Mouse (Mus musculus) layer of hippocampus, postnatal 10 days (tissue): Measurements from ENCODE around the gene Tmem268. TPM values are rescaled to one million over a fixed set of nuclear protein-coding genes. Genes with fewer than 3 reads are reported as not detected.

Source experiments
- DNase-seq, 2 experiments: peaks; one replicate each; pipeline ENCODE4 v3.0.0; 2021; ENCODE audit warnings: low spot score in 2 of 2
- total RNA-seq, 2 experiments: library from RNA; stranded (reverse); gene quantifications; 2 replicates each; pipeline ENCODE4 v1.2.3; 2021

The Tmem268 gene
- total RNA-seq, 2 experiments from 2014 or later: 6.8 to 7.0 TPM

DNA sequence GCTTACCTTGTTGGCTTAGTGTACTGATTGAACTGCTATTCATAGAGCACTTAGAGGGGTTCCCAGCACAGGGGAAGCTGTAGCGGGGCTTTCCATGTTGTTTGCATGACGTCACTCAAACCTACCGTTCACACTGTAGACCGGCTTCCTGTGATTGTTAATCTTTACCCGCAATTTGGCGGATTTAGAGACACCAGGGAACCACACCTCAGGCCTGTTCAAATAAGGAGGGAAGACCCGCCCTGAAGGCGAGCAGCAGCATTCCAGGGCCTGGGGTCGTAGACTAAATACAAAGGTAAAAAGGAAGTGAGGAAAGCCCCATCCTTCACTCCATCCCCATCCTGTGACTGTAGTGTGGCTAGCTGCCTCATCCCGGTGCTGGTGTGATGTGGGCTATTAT, 36.7 kb downstream of the Tmem268 start:
- DNase-seq: no peak

GRCm38 (mm10) chr4:63596010-63596409, 37.4 kb downstream of the Tmem268 start:
- no peak for DNase-seq

DNA sequence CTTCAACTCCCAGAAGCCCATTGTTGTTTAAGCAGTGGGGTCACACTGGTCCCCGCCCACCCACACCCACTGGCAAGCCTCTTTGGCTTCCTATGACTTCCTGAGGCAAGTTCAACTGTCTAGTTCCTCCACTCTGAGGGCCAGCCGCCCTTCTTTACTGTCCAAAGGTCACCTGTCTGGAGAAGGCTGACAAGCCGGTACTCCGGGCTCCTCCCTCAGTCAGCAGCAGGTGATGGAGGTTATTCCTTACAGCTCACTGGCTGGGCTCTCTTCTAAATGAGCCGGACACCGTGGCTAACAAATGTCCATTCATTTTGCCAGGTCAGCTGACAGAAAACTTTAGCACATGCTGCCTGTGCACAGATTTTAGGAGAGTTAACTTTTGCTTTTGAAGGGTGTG, 42.2 kb downstream of the Tmem268 start:
- no peak for DNase-seq

DNA sequence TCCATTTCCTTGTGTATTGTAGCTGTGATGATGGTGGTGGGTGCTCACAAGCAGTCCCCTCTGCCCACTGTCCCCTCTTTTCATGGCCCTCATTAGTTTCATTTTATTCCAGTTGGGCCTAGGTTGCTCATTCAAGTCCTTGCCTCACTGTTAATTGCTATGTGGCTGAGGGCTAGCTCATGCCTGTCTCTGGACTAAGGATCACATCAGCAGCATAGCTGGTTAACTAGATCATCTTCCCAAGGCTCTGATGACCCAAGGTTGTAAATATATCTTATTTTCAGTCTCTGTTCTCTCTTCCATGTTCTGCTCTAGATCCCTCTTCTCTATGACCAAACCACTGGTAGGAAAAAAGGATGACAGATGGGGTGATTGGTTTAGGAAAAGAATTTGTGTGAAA, 42.7 kb downstream of the Tmem268 start:
- no peak for DNase-seq

- no peak for DNase-seq
Observed at GRCm38 (mm10) chr4:63604945-63605344, 46.4 kb downstream of the Tmem268 start, which contains the start of gene Gm11213. Gm11213 (minus strand) TSS chr4:63605261.

GRCm38 (mm10) chr4:63605545-63605944, 47.0 kb downstream of the Tmem268 start:
- DNase-seq: no peak

- no peak for DNase-seq
Observed at GRCm38 (mm10) chr4:63605968-63606367, 47.4 kb downstream of the Tmem268 start.

DNA sequence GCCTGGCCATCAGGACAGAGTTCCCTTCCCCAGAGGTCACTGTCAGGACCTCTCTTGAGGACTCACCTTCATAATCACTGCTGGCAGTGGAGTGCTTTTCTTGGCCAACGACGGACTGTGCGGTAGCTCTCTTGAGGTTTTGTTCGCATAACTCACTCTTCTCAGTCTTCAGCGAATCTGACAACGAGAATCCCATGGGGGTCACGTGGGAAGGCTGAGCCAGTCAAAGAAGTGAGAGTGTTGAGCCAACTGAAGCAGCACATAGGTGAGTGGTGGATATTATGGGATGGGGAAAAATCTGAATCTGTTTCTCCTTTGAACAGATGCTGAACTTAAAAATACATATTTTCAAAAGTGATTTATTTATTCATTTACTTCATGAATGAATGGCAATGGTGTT, 49.8 kb downstream of the Tmem268 start:
- DNase-seq: no peak

DNA sequence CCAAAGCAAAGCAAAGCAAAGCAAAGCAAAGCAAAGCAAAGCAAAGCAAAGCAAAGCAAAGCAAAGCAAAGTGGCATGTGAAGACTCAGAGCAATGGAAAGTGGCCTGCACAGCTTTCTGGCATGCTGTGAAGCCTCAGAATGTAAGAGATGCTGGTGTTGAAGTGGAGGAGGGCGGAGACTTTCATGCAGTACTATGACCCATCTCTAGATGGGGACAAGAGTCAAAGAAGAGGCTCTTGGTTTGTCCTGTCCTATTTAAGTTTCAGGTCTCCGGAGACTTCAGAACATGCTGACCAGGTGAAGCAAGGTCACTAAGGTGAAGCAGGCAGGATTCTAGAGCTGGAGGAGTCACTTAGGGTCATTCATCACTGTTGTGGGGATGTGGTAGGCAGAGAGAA, 63.3 kb downstream of the Tmem268 start:
- DNase-seq: no peak

DNA sequence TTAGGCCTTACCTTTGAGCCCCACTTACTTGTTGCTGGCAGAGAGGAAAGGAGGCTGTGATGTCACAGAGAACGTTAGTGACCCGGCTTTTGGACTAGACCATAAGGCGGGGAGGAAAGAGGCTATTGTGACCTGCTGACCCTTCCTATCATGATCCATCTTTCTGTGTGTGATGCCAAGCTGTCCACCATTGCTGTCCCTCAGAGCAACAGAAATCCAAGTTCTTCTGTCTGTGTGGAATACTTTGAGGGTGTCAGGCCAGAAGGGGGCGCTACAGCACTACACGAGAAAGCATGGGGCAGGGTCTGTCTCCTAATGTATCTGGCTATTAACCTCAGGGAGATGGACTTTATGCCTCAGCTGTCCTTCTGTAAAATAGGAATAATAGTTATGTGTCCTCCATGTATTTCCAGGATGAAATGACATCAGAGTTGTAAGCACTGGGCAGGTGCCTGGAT, 63.8 kb downstream of the Tmem268 start, which contains the start of gene Tex48:
Gene Tex48 (minus strand): TSS at position 51 of the 458 bp plus-strand sequence.
- DNase-seq: no peak

DNA sequence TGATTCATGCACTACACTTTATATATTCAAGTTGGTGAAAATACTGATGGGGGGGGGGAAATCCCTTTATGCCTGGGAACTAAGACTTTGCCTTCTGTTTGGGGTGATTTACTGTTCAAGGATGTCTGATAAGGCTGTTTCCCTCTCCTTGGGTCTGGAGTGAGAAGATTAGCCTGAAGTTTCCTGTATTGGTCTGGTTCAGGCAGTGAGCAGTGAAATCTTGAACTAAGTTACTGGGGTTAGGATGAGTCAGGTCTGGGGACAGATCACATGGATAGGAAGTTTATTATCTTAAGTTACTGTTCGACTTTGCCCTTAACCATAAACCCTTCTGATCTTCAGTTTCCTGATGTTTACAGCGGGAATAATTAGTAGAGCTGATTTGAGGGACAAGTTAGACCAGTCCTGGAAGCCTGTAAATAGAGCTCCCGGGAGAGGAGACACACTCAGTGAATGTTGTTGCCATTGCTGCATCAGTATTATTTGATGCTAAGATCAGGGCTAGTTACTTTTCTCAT, 67.0 kb downstream of the Tmem268 start:
- no peak for DNase-seq

DNA sequence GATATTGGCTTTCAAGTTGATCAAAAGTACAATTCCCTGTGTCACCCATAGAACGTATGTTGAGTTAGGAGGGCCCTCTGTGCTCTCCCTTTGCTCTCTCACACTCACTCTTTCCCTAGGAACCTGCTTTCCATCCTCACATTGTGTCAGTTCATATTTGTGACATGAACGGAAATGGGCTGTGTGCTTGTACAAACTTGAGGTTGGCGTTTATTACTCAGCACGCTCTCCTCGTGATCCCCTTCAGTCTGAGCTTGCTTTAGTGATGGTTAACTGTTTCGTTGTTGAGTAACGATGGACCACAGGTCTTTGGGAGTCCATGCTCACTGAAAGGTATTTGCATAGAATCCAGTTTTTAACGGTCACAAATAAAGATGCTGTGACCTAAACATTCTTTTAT, 68.5 kb downstream of the Tmem268 start:
- DNase-seq: no peak

DNA sequence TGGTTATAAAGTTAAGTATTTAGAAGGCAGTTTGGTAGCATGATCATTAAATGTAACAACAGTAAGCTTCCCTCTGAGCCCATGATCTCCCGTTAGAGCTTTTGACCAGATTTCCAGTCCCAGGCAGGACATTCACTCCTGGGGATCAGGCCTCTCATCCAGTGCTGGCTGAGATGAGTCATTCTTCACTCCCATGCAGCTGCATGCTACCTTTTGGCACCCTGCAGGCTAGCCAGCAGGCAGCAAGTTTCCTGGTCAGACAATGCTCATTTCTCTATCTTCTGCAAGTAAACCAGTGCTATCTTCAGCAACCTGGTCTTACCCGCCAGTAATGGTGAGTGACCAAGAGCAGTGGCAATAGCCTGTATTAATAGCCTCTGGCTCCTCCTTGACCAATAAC, 74.6 kb downstream of the Tmem268 start:
- DNase-seq: no peak

Other genes with a start within 250 kb of the Tmem268 start
- gene Orm1, start 214.2 kb upstream of the Tmem268 start, total RNA-seq: not detected
- not detected for gene Orm3, start 202.6 kb upstream of the Tmem268 start, total RNA-seq
- gene Orm2, start 196.3 kb upstream of the Tmem268 start, total RNA-seq: not detected
- 1 to 10 TPM; 4.0 to 5.0 TPM for gene Akna, start 155.4 kb upstream of the Tmem268 start, total RNA-seq
- 10 to 100 TPM; 23.8 to 29.4 TPM for gene Whrn, start 62.8 kb upstream of the Tmem268 start, total RNA-seq
- gene Atp6v1g1, start 14.0 kb upstream of the Tmem268 start, total RNA-seq: 100 to 1,000 TPM; 131 to 135 TPM
- gene Gm11213, start 46.5 kb downstream of the Tmem268 start, total RNA-seq: not detected
- gene Tex48, start 63.6 kb downstream of the Tmem268 start, total RNA-seq: not detected
- gene Gm11214, start 104.6 kb downstream of the Tmem268 start, total RNA-seq: not detected
- not detected for gene Tnfsf15, start 186.3 kb downstream of the Tmem268 start, total RNA-seq